Mouse (Mus musculus) limb, embryonic 15.5 days (tissue): Measurements from ENCODE around the gene Ptpn7. TPM values are rescaled to one million over a fixed set of nuclear protein-coding genes. Genes with fewer than 3 reads are reported as not detected.

Source experiments
- polyA plus RNA-seq: library from polyadenylated mRNA; unstranded; fragments of >200 nt; fragmentation: Nextera tagmentation; extraction: Ambion mirVana; gene quantifications from 2 replicates; pipeline ENCODE4 v1.2.1, GENCODE M21; 2015

Gene Ptpn7
- polyA plus RNA-seq, 1 experiment from 2014 or later = 4.5 TPM

Other genes with a start within 250 kb of the Ptpn7 start
- 7.7 and 8.9 TPM in 2 replicates for gene Ppp1r12b, start 176.8 kb upstream of the Ptpn7 start, polyA plus RNA-seq
- gene Ube2t, start 170.1 kb upstream of the Ptpn7 start, polyA plus RNA-seq = 25.3 and 25.7 TPM in 2 replicates
- 7.8 and 9.3 TPM in 2 replicates for gene Lgr6, start 27.4 kb upstream of the Ptpn7 start, polyA plus RNA-seq
- gene Arl8a, start 14.1 kb downstream of the Ptpn7 start, polyA plus RNA-seq = 59.2 and 59.8 TPM in 2 replicates
- gene Gpr37l1, start 35.0 kb downstream of the Ptpn7 start, polyA plus RNA-seq = 0.15 TPM in 1 of 2 replicates, not detected in the other
- gene Elf3, start 125.9 kb downstream of the Ptpn7 start, polyA plus RNA-seq = 14.3 and 14.9 TPM in 2 replicates
- 84.7 and 86.3 TPM in 2 replicates for gene Rnpep, start 151.4 kb downstream of the Ptpn7 start, polyA plus RNA-seq
- gene Timm17a, start 181.1 kb downstream of the Ptpn7 start, polyA plus RNA-seq = 186 and 190 TPM in 2 replicates
- gene Lmod1, start 192.1 kb downstream of the Ptpn7 start, polyA plus RNA-seq = 0.46 and 0.98 TPM in 2 replicates
- gene Shisa4, start 242.5 kb downstream of the Ptpn7 start, polyA plus RNA-seq = 31.9 and 40.1 TPM in 2 replicates